Mouse (Mus musculus) heart, embryonic 11.5 days (tissue): ENCODE measurements around the gene Tfeb. TPM values are rescaled to one million over a fixed set of nuclear protein-coding genes. Genes with fewer than 3 reads are reported as not detected.

Experiments used
- ATAC-seq: fragments of 200-750 bp; cut with Nextera tagmentation; replicated peaks from 2 replicates; pipeline ENCODE4 v1.8.0; 2017; ENCODE audit warnings: moderate library complexity; ENCODE audit not compliant: insufficient number of reproducible peaks, low FRiP score, low TSS enrichment
- H3K27ac ChIP-seq: fragments of 300-500 bp; sonication (generic); 2 replicates; pipeline ENCODE4 v1.5.1; 2014; ENCODE audit warnings: mild to moderate bottlenecking, low read depth, low read length
- H3K27me3 ChIP-seq: fragments of 300-500 bp; sonication (generic); 2 replicates; pipeline ENCODE4 v1.6.1; 2014; ENCODE audit warnings: mild to moderate bottlenecking, low read length, mixed read lengths; ENCODE audit not compliant: control insufficient read depth, insufficient read depth
- H3K36me3 ChIP-seq: fragments of 300-500 bp; sonication (generic); 2 replicates; pipeline ENCODE4 v1.6.1; 2014; ENCODE audit warnings: mild to moderate bottlenecking, low read length, moderate library complexity, mixed read lengths; ENCODE audit not compliant: control insufficient read depth, insufficient read depth
- H3K4me1 ChIP-seq: fragments of 300-500 bp; sonication (generic); 2 replicates; pipeline ENCODE4 v1.6.1; 2014; ENCODE audit warnings: low read length; ENCODE audit not compliant: control insufficient read depth, insufficient read depth
- H3K4me2 ChIP-seq: fragments of 300-500 bp; sonication (generic); 2 replicates; pipeline ENCODE4 v1.6.1; 2014; ENCODE audit warnings: mild to moderate bottlenecking, moderate library complexity
- H3K4me3 ChIP-seq: fragments of 300-500 bp; sonication (generic); 2 replicates; pipeline ENCODE4 v1.5.1; 2014; ENCODE audit warnings: low read depth, low read length
- H3K9ac ChIP-seq: fragments of 300-500 bp; sonication (generic); 2 replicates; pipeline ENCODE4 v1.6.1; 2014; ENCODE audit warnings: mild to moderate bottlenecking, low read depth, low read length, moderate library complexity
- H3K9me3 ChIP-seq: fragments of 300-500 bp; sonication (generic); replicated peaks from 2 replicates; pipeline ENCODE4 v1.6.1; 2016; ENCODE audit warnings: low read length; ENCODE audit not compliant: control insufficient read depth
- WGBS: fragments of 180-500 bp; shearing (Covaris S2); extraction: QIAGEN DNeasy Blood & Tissue Kit; methylation state at CpG from one replicate; pipeline ENCODE4 v1.1.7; 2014; ENCODE audit not compliant: insufficient replicate concordance; 5-methylcytosine and 5-hydroxymethylcytosine counted together
- polyA plus RNA-seq: library from polyadenylated mRNA; unstranded; fragments of >200 nt; fragmentation: Nextera tagmentation; extraction: Ambion mirVana; gene quantifications from 2 replicates; pipeline ENCODE4 v1.2.1, GENCODE M21; 2014

The Tfeb gene
- polyA plus RNA-seq, 1 experiment from 2014 or later = 16.3 TPM

DNA sequence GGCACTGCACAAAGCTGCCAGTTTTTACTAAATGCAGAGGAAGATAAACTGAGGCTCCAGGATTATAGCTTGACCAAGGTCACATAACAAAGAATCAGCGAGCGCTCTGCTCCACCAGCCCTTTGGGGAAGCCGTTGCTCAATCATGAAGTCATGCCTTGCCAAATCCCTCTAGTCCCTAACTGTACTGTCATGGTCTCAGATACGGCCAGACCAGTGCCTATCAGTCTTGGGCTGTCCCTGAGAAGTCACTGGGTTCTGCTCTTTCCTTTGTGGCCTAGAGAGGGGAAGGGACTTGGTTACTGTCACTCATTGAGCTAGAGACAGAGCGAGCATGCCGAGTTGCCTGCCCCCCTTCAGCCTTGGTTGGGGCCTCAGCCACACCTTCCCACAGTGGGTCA is 47.6 kb downstream of the Tfeb start:
- Histone ChIP-seq H3K9me3 (no peaks in the 10 kb centered on the region), H3K9ac (no peak overlapping the region), H3K27ac (no peak overlapping the region), H3K27me3 (0 out of 2 replicates have a peak, but pooled peaks cover 8% of the 10 kb centered on the region), H3K4me3 (no peak overlapping the region), H3K4me2 (no peak overlapping the region), H3K36me3 (no peaks in the 10 kb centered on the region), H3K4me1 (peaks cover 24% of the 10 kb centered on the region)
- no peak for ATAC-seq
- WGBS = 67% methylated on average over 6 of the region's 6 CpGs

DNA sequence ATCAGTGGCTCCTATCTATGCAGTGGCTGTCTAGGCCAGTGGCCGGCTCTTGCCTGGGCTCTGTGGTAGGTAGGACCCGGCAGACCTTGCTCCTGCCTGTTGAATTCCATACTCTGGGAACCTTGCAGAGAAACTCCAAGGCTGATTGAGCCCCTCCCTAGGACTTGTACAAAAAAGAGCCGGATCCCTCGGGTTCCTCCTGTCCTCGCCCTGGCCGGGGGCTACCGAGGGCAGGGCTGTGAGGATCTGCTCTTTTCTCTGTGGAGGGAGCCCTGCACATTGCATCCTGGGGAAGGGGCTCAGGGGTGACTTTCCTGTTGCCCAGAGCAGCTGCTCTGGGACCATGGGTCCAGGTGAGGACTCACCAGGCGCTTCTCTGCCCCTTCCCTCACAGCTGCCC is 50.8 kb downstream of the Tfeb start:
- H3K27ac ChIP-seq = no peak overlapping the region
- no peak overlapping the region for H3K4me3 ChIP-seq
- no peak for ATAC-seq
- H3K9me3 ChIP-seq = no peaks in the 10 kb centered on the region
- WGBS = 35% methylated on average over 8 of the region's 8 CpGs
- peaks cover 3% of the 10 kb centered on the region; the same call in 1 of the 2 replicates for H3K36me3 ChIP-seq
- peaks cover 22% of the 10 kb centered on the region for H3K4me1 ChIP-seq
- H3K9ac ChIP-seq = peak overlapping the region; percentile 36; the same call in 1 of the 2 replicates
- H3K4me2 ChIP-seq = no peak overlapping the region
- 0 out of 2 replicates have a peak, but pooled peaks cover 8% of the 10 kb centered on the region for H3K27me3 ChIP-seq

GRCm38 (mm10) chr17:47788306-47788705 is 51.5 kb downstream of the Tfeb start:
- no peak for ATAC-seq
- H3K27ac ChIP-seq = no peak overlapping the region

DNA sequence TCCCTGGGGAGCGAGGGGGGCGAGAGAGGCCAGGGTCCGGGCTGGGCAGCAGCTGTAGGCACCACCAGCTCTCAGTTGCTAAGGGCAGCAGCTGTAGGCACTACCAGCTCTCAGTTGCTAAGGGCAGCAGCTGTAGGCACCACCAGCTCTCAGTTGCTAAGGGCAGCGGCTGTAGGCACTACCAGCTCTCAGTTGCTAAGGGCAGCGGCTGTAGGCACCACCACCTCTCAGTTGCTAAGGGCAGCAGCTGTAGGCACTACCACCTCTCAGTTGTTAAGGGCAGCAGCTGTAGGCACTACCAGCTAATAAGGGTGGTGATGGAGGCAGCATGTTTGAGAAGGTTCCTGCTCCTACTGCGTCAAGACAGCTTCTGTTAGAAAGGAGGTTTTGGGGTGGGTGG is 52.2 kb downstream of the Tfeb start:
- H3K9me3 ChIP-seq = no peaks in the 10 kb centered on the region
- no peak overlapping the region for H3K27ac ChIP-seq
- 69% methylated on average over 6 of the region's 6 CpGs for WGBS
- ATAC-seq = no peak
- peaks cover 32% of the 10 kb centered on the region for H3K4me1 ChIP-seq
- H3K9ac ChIP-seq = no peak overlapping the region
- H3K4me3 ChIP-seq = no peak overlapping the region
- 0 out of 2 replicates have a peak, but pooled peaks cover 8% of the 10 kb centered on the region for H3K27me3 ChIP-seq
- H3K36me3 ChIP-seq = peaks cover 3% of the 10 kb centered on the region; the same call in 1 of the 2 replicates
- no peak overlapping the region for H3K4me2 ChIP-seq

More at GRCm38 (mm10) chr17:47788306-47788705, 51.5 kb downstream of the Tfeb start:
- Histone ChIP-seq H3K9me3 (no peaks in the 10 kb centered on the region), H3K4me3 (no peak overlapping the region), H3K4me2 (no peak overlapping the region), H3K36me3 (peaks cover 3% of the 10 kb centered on the region; the same call in 1 of the 2 replicates), H3K27me3 (0 out of 2 replicates have a peak, but pooled peaks cover 8% of the 10 kb centered on the region), H3K4me1 (peaks cover 28% of the 10 kb centered on the region), H3K9ac (0 out of 2 replicates have a peak overlapping the region, but pooled peaks have one; percentile 36)
- WGBS = 6% methylated on average over 4 of the region's 4 CpGs

- Histone ChIP-seq H3K9me3 (no peaks in the 10 kb centered on the region), H3K4me2 (no peak overlapping the region), H3K9ac (no peak overlapping the region), H3K27me3 (0 out of 2 replicates have a peak, but pooled peaks cover 5% of the 10 kb centered on the region), H3K4me3 (no peak overlapping the region), H3K27ac (no peak overlapping the region), H3K36me3 (peaks cover 3% of the 10 kb centered on the region), H3K4me1 (peaks cover 33% of the 10 kb centered on the region)
- ATAC-seq = no peak
- WGBS = 27% methylated on average over 15 of the region's 15 CpGs
Measured at GRCm38 (mm10) chr17:47792098-47792863, 55.5 kb downstream of the Tfeb start.

DNA sequence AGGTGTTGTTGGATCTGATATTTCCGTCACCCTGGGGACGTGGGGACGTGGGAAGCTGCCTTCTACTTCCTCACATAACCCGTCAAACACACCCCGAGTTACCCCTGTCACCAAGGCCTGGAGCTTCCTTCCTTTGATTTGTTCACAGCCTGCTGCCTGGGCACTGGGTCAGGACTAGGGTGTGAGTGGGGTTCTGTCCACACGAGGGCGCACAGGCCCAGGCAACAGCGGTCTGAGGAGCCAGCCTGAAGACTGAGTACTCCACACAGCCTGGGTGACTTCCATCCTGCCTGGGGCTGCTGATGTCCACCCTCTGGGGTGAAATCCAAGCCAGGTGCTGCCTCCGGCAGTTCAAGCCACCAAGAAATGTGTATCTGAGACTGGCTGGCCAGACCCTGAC is 56.5 kb downstream of the Tfeb start:
- Histone ChIP-seq H3K4me2 (no peak overlapping the region), H3K9ac (no peak overlapping the region), H3K27me3 (no peaks in the 10 kb centered on the region), H3K4me1 (peaks cover 23% of the 10 kb centered on the region), H3K27ac (no peak overlapping the region), H3K4me3 (no peak overlapping the region), H3K9me3 (no peaks in the 10 kb centered on the region), H3K36me3 (peaks cover 3% of the 10 kb centered on the region)
- 8% methylated on average over 9 of the region's 9 CpGs for WGBS
- ATAC-seq = peak; percentile 74

- Histone ChIP-seq H3K27me3 (no peaks in the 10 kb centered on the region), H3K9ac (no peak overlapping the region), H3K4me2 (no peak overlapping the region), H3K27ac (no peak overlapping the region), H3K36me3 (peaks cover 2% of the 10 kb centered on the region), H3K9me3 (no peaks in the 10 kb centered on the region), H3K4me3 (no peak overlapping the region), H3K4me1 (peaks cover 23% of the 10 kb centered on the region)
- no peak for ATAC-seq
- WGBS = 28% methylated on average over 3 of the region's 3 CpGs
Measured at GRCm38 (mm10) chr17:47795446-47795845, 58.6 kb downstream of the Tfeb start.

DNA sequence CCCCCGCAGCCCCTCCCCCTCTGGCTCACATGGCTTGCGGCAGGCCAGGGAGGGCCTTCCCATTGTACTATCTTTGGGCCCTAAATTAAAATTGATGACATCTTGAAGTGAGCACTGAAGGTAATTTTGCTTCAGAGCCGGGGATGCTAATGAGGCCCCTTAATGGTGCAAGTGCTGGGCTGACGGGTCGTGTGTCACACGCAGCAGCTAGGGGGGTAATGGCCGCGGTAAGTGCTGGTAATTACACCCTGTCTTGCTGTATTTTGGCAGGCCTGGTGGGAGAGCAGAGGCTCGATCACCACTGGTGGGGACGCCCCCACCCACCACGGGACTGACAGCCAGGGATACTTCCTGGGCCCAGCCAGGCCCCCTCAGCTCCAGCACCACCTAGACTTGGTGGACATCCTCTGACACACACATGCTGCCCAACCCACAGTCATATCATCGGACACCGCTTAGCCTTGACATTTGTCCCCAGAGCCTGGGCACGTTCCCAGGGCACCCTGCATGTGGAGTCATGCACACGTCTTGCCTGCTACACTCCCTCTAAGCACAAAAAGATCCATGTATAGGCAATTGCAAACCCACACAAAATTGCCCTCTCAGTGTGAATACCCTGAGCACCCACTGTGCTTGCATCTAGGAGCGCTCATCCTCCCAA is 59.5 kb downstream of the Tfeb start:
- no peak overlapping the region for H3K9ac ChIP-seq
- peaks cover 23% of the 10 kb centered on the region for H3K4me1 ChIP-seq
- no peak overlapping the region for H3K27ac ChIP-seq
- no peaks in the 10 kb centered on the region for H3K27me3 ChIP-seq
- ATAC-seq = no peak
- H3K9me3 ChIP-seq = no peaks in the 10 kb centered on the region
- 50% methylated on average over 16 of the region's 16 CpGs for WGBS
- no peaks in the 10 kb centered on the region; the same call in 1 of the 2 replicates for H3K36me3 ChIP-seq
- no peak overlapping the region for H3K4me3 ChIP-seq
- no peak overlapping the region; the same call in 1 of the 2 replicates for H3K4me2 ChIP-seq
